Mouse (Mus musculus) liver, adult 2 months (tissue): ENCODE data around the gene Zdhhc22.

Experiments used
- CTCF ChIP-seq: fragments of 200-500 bp; IDR thresholded peaks from 2 replicates; pipeline ENCODE4 v1.5.1; 2011; ENCODE audit warnings: low read depth, low read length, control low read depth
- POLR2A ChIP-seq: fragments of 200-500 bp; IDR thresholded peaks from 2 replicates; pipeline ENCODE4 v1.6.1; 2011; ENCODE audit warnings: low read length, control low read depth; ENCODE audit not compliant: insufficient read depth; ENCODE audit errors: extremely low read depth

DNA sequence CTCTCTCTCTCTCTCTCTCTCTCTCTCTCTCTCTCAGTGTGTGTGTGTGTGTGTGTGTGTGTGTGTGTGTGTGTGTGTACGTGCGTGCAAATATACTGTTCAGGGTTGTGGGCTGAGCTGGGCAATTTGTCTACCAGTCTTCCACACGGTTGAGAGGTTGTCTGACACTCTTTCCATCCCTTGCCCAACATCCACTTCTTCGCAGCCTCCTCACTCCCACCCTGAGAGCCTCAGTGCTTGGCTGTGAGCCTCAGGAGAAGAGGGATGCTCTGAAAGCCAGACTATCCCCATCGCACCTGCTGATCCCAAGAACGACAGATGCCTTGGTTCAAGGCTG is 10.6 kb upstream of the Zdhhc22 start:
- 0 out of 2 replicates have a peak, but pooled peaks have one; percentile 4 for TF ChIP-seq CTCF
- TF ChIP-seq POLR2A, result no peak
